Mouse (Mus musculus): Measurements from ENCODE around the gene Kank4. TPM values are rescaled to one million over a fixed set of nuclear protein-coding genes. Genes with fewer than 3 reads are reported as not detected.

The Kank4 gene
- polyA plus RNA-seq, 1 experiment = 0.01 TPM

- Histone ChIP-seq H3K4me3 (no peak overlapping the region), H3K27me3 (ENCODE audit: control insufficient read depth, insufficient read depth, insufficient read length) (no peaks in the 10 kb centered on the region), H3K79me2 (ENCODE audit: control insufficient read depth, insufficient read depth) (no peaks in the 10 kb centered on the region), H3K36me3 (ENCODE audit: control insufficient read depth, insufficient read depth) (no peaks in the 10 kb centered on the region), H3K4me2 (ENCODE audit: low read depth) (no peak overlapping the region), H3ac (ENCODE audit: control insufficient read depth, insufficient read length) (no peak overlapping the region)
- TF ChIP-seq POLR2A (IDR thresholded peaks at IDR 0.05; ENCODE audit: insufficient read length, low read depth) (no peak), TCF12 (IDR thresholded peaks at IDR 0.05; ENCODE audit: insufficient read depth, poor library complexity, severe bottlenecking) (no peak), MYOD1 (IDR thresholded peaks at IDR 0.05; ENCODE audit: control insufficient read depth in 1 of 3, insufficient read length in 2 of 3, low read depth in 2 of 3) (no peak), SRF (IDR thresholded peaks at IDR 0.05; ENCODE audit: control insufficient read depth, insufficient read length, low read depth) (no peak), MYOG (IDR thresholded peaks at IDR 0.05; ENCODE audit: control insufficient read depth in 1 of 3, insufficient read depth in 1 of 3, insufficient read length in 2 of 3, low read depth in 2 of 3) (no peak), E2F4 (IDR thresholded peaks at IDR 0.05; ENCODE audit: insufficient read depth) (no peak), USF1 (IDR thresholded peaks at IDR 0.05; ENCODE audit: low read depth) (no peak), CEBPB (IDR thresholded peaks at IDR 0.05; ENCODE audit: insufficient read depth, poor library complexity, severe bottlenecking) (no peak), MAX (IDR thresholded peaks at IDR 0.05; ENCODE audit: low read depth) (no peak), REST (IDR thresholded peaks at IDR 0.05; ENCODE audit: insufficient read depth, insufficient read length) (no peak), POLR2AphosphoS2 (IDR thresholded peaks at IDR 0.05; ENCODE audit: insufficient read length, low read depth) (no peak), TCF3 (IDR thresholded peaks at IDR 0.05; ENCODE audit: insufficient read length, low read depth) (no peak)
Measured at GRCm38 (mm10) chr4:98796591-98797341, 20.6 kb downstream of the Kank4 start.

- H3ac ChIP-seq (ENCODE audit: control insufficient read depth, insufficient read length) = no peak overlapping the region
- H3K4me3 ChIP-seq = no peak overlapping the region
- no peaks in the 10 kb centered on the region for H3K79me2 ChIP-seq (ENCODE audit: control insufficient read depth, insufficient read depth)
- H3K4me2 ChIP-seq (ENCODE audit: low read depth) = no peak overlapping the region
- H3K27me3 ChIP-seq (ENCODE audit: control insufficient read depth, insufficient read depth, insufficient read length) = no peaks in the 10 kb centered on the region
- TF ChIP-seq USF1 (IDR thresholded peaks at IDR 0.05; ENCODE audit: low read depth) = no peak
- no peaks in the 10 kb centered on the region for H3K36me3 ChIP-seq (ENCODE audit: control insufficient read depth, insufficient read depth)
Measured at GRCm38 (mm10) chr4:98795241-98795640, 22.1 kb downstream of the Kank4 start.

GRCm38 (mm10) chr4:98793486-98793885 is 23.9 kb downstream of the Kank4 start:
- H3K4me3 ChIP-seq = peak overlapping the region; percentile 14
- H3K36me3 ChIP-seq (ENCODE audit: control insufficient read depth, insufficient read depth) = no peaks in the 10 kb centered on the region

GRCm38 (mm10) chr4:98790721-98791120 is 26.6 kb downstream of the Kank4 start:
- Histone ChIP-seq H3K36me3 (ENCODE audit: control insufficient read depth, insufficient read depth) (no peaks in the 10 kb centered on the region), H3K4me3 (no peak overlapping the region), H3K4me2 (ENCODE audit: low read depth) (no peak overlapping the region), H3ac (ENCODE audit: control insufficient read depth, insufficient read length) (no peak overlapping the region), H3K27me3 (ENCODE audit: control insufficient read depth, insufficient read depth, insufficient read length) (no peaks in the 10 kb centered on the region), H3K79me2 (ENCODE audit: control insufficient read depth, insufficient read depth) (no peaks in the 10 kb centered on the region)
- TF ChIP-seq TCF12 (IDR thresholded peaks at IDR 0.05; ENCODE audit: insufficient read depth, poor library complexity, severe bottlenecking) (no peak), SRF (IDR thresholded peaks at IDR 0.05; ENCODE audit: control insufficient read depth, insufficient read length, low read depth) (no peak), USF1 (IDR thresholded peaks at IDR 0.05; ENCODE audit: low read depth) (no peak)

More at GRCm38 (mm10) chr4:98793486-98793885, 23.9 kb downstream of the Kank4 start:
- H3K79me2 ChIP-seq (ENCODE audit: control insufficient read depth, insufficient read depth) = no peaks in the 10 kb centered on the region
- no peak overlapping the region for H3ac ChIP-seq (ENCODE audit: control insufficient read depth, insufficient read length)
- TF ChIP-seq SRF (IDR thresholded peaks at IDR 0.05; ENCODE audit: control insufficient read depth, insufficient read length, low read depth) (no peak), CEBPB (IDR thresholded peaks at IDR 0.05; ENCODE audit: insufficient read depth, poor library complexity, severe bottlenecking) (no peak), POLR2A (IDR thresholded peaks at IDR 0.05; ENCODE audit: insufficient read length, low read depth) (no peak), E2F4 (IDR thresholded peaks at IDR 0.05; ENCODE audit: insufficient read depth) (no peak), MYOD1 (IDR thresholded peaks at IDR 0.05; ENCODE audit: control insufficient read depth in 1 of 3, insufficient read length in 2 of 3, low read depth in 2 of 3) (no peak), USF1 (IDR thresholded peaks at IDR 0.05; ENCODE audit: low read depth) (no peak), TCF3 (IDR thresholded peaks at IDR 0.05; ENCODE audit: insufficient read length, low read depth) (no peak), POLR2AphosphoS2 (IDR thresholded peaks at IDR 0.05; ENCODE audit: insufficient read length, low read depth) (no peak), REST (IDR thresholded peaks at IDR 0.05; ENCODE audit: insufficient read depth, insufficient read length) (no peak), MYOG (IDR thresholded peaks at IDR 0.05; ENCODE audit: control insufficient read depth in 1 of 3, insufficient read depth in 1 of 3, insufficient read length in 2 of 3, low read depth in 2 of 3) (no peak), TCF12 (IDR thresholded peaks at IDR 0.05; ENCODE audit: insufficient read depth, poor library complexity, severe bottlenecking) (no peak)
- no peak overlapping the region for H3K4me2 ChIP-seq (ENCODE audit: low read depth)
- H3K27me3 ChIP-seq (ENCODE audit: control insufficient read depth, insufficient read depth, insufficient read length) = no peaks in the 10 kb centered on the region

GRCm38 (mm10) chr4:98789861-98790311 is 27.5 kb downstream of the Kank4 start:
- Histone ChIP-seq H3K36me3 (ENCODE audit: control insufficient read depth, insufficient read depth) (no peaks in the 10 kb centered on the region), H3K79me2 (ENCODE audit: control insufficient read depth, insufficient read depth) (no peaks in the 10 kb centered on the region), H3K4me3 (no peak overlapping the region), H3ac (ENCODE audit: control insufficient read depth, insufficient read length) (no peak overlapping the region), H3K27me3 (ENCODE audit: control insufficient read depth, insufficient read depth, insufficient read length) (no peaks in the 10 kb centered on the region), H3K4me2 (ENCODE audit: low read depth) (no peak overlapping the region)
- no peak for TF ChIP-seq MYOD1 (IDR thresholded peaks at IDR 0.05; ENCODE audit: control insufficient read depth in 1 of 3, insufficient read length in 2 of 3, low read depth in 2 of 3)
- no peak for TF ChIP-seq USF1 (IDR thresholded peaks at IDR 0.05; ENCODE audit: low read depth)

All from myocyte (in vitro differentiated cells).